Mouse (Mus musculus) kidney, postnatal 0 days (tissue): Measurements from ENCODE around the gene Nfix. TPM values are rescaled to one million over a fixed set of nuclear protein-coding genes. Genes with fewer than 3 reads are reported as not detected.
"Not testable (repeated sequence)": the region's sequence is repeated elsewhere in the genome, so short reads cannot be mapped to it uniquely, and the experiment has no call there.

Experiments used
- ATAC-seq: fragments of 200-750 bp; cut with Nextera tagmentation; replicated peaks from 2 replicates; pipeline ENCODE4 v1.8.0; 2017; ENCODE audit warnings: low read depth, moderate number of reproducible peaks, moderate TSS enrichment, moderate library complexity; ENCODE audit not compliant: low FRiP score
- DNase-seq: peaks from one replicate; pipeline ENCODE4 v3.0.0-alpha.2; 2016; ENCODE audit warnings: low spot score
- H3K27ac ChIP-seq: fragments of 300-500 bp; sonication (generic); 2 replicates; pipeline ENCODE4 v1.5.1; 2014; ENCODE audit warnings: mild to moderate bottlenecking
- H3K27me3 ChIP-seq: fragments of 300-500 bp; sonication (generic); 2 replicates; pipeline ENCODE4 v1.6.1; 2014; ENCODE audit warnings: low read length, mixed read lengths; ENCODE audit not compliant: insufficient read depth
- H3K36me3 ChIP-seq: fragments of 300-500 bp; sonication (generic); 2 replicates; pipeline ENCODE4 v1.6.1; 2014; ENCODE audit warnings: low read length, mixed read lengths; ENCODE audit not compliant: insufficient read depth
- H3K4me1 ChIP-seq: fragments of 300-500 bp; sonication (generic); replicated peaks from 2 replicates; pipeline ENCODE4 v1.6.1; 2014; ENCODE audit warnings: antibody characterized with exemption, low read length, mixed read lengths; ENCODE audit not compliant: insufficient read depth
- H3K4me2 ChIP-seq: fragments of 300-500 bp; sonication (generic); 2 replicates; pipeline ENCODE4 v1.6.1; 2014; ENCODE audit warnings: mild to moderate bottlenecking, low read length, moderate library complexity, mixed read lengths
- H3K4me3 ChIP-seq: fragments of 300-500 bp; sonication (generic); replicated peaks from 2 replicates; pipeline ENCODE4 v1.5.1; 2014; ENCODE audit warnings: low read depth, low read length
- H3K9ac ChIP-seq: fragments of 300-500 bp; sonication (generic); 2 replicates; pipeline ENCODE4 v1.6.1; 2014; ENCODE audit warnings: low read depth, low read length
- H3K9me3 ChIP-seq: fragments of 300-500 bp; sonication (generic); replicated peaks from 2 replicates; pipeline ENCODE4 v1.6.1; 2016; ENCODE audit warnings: low read length, inconsistent platforms, mixed read lengths
- CTCF ChIP-seq: IDR thresholded peaks from 2 replicates; pipeline ENCODE4 v1.5.1; 2016; ENCODE audit warnings: antibody characterized with exemption, low read depth, mild to moderate bottlenecking, moderate library complexity
- WGBS: fragments of 180-500 bp; shearing (Covaris S2); extraction: QIAGEN DNeasy Blood & Tissue Kit; methylation state at CpG from one replicate; pipeline ENCODE4 v1.1.7; 2014; 5-methylcytosine and 5-hydroxymethylcytosine counted together
- polyA plus RNA-seq: library from polyadenylated mRNA; unstranded; fragments of >200 nt; fragmentation: Nextera tagmentation; extraction: Ambion mirVana; gene quantifications from 2 replicates; pipeline ENCODE4 v1.2.1, GENCODE M21; 2015

Gene Nfix
- polyA plus RNA-seq, 1 experiment from 2014 or later: 21.1 TPM

DNA sequence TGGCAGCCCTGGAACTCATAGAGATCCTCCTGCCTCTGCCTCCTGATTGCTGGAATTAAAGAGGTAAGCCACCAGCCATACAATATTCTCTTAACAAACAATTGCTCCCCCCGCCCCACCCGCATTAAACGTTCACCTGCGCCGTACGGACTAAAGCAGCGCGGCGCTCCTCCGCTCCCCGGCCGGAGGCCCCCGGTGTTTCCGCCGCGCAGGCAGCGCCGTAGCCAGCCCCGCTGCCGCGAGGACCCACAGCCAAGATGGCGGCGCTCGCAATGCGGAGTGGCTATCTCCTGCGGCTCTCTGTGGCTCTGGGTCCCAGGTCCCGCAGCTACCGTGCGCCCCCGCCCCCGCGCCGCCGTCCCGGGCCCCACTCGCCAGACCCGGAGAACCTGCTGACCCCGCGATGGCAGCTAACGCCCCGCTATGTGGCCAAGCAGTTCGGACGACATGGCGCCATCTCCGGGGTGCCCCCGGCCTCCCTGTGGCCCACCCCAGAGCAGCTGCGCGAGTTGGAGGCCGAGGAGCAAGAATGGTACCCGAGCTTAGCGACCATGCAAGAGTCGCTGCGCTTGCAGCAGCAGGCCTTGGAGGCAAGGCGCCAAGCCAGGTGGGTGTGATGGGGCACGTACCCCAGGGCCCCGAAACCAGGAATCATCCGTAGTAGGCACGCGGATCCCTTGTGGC is 32.0 kb upstream of the Nfix start:
- peak overlapping the region; percentile 94 for H3K27ac ChIP-seq
- ATAC-seq (peak; percentile 38), DNase-seq (peak; percentile 75)
- WGBS: 1% methylated on average over 59 of the region's 59 CpGs
- no peaks in the 10 kb centered on the region for H3K9me3 ChIP-seq
- peak overlapping the region; percentile 65 for H3K4me2 ChIP-seq
- no peaks in the 10 kb centered on the region for H3K27me3 ChIP-seq
- peak overlapping the region; percentile 95 for H3K4me3 ChIP-seq
- no peak for TF ChIP-seq CTCF
- peak overlapping the region; percentile 96 for H3K9ac ChIP-seq
- peaks cover 32% of the 10 kb centered on the region for H3K36me3 ChIP-seq
- H3K4me1 ChIP-seq: no peaks in the 10 kb centered on the region

DNA sequence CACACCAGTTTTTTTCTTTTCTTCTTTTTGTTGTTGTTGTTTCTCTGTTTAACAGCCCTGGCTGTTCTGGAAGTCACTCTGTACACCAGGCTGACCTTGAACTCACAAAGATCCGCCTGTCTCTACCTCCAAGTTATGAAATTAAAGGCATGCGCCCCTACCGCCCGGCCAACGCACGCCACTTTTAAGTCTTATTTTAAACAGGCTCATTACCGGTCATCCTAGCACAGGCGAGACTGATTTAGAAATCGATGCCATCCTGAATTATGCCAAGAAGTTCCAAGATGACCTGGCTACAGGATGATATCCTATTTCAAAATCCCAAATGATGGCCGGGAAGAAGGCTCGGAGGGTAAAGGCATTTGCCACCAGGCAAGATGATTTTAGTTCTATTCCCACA is 31.3 kb upstream of the Nfix start, which contains the start of gene Gadd45gip1:
Gene Gadd45gip1 (plus strand): TSS at position 33 of the 400 bp plus-strand sequence.
- no peak for TF ChIP-seq CTCF
- Histone ChIP-seq H3K4me3 (peak within 1 kb of the TSS; percentile 95), H3K4me2 (peak within 1 kb of the TSS; percentile 65), H3K36me3 (peaks cover 25% of the 10 kb centered on the region), H3K27ac (peak within 1 kb of the TSS; percentile 94), H3K9ac (peak within 1 kb of the TSS; percentile 96), H3K4me1 (no peaks in the 10 kb centered on the region), H3K27me3 (no peaks in the 10 kb centered on the region), H3K9me3 (no peaks in the 10 kb centered on the region)
- ATAC-seq: no peak
- no peak for DNase-seq
- 84% methylated on average over 11 of the region's 11 CpGs for WGBS

DNA sequence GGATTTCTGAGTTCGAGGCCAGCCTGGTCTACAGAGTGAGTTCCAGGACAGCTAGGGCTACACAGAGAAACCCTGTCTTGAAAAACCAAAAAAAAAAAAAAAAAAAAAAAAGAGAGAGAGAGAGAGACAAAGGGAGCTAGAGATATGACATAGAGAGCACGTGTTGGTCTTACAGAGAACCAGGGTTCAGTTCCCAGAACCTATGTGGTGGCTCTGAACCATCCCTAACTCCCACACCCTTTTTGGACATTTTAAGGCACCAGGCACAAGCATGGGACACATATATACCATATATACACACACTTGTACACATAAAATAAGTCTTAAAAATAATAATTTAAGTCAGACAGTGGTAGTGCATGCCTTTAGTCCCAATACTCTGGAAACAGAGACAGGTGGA is 26.4 kb upstream of the Nfix start:
- not testable (repeated sequence) for H3K9ac ChIP-seq, H3K4me3 ChIP-seq, ATAC-seq, H3K9me3 ChIP-seq, H3K27me3 ChIP-seq, DNase-seq, H3K27ac ChIP-seq, H3K36me3 ChIP-seq, H3K4me1 ChIP-seq, H3K4me2 ChIP-seq
- WGBS: 72% methylated on average over 1 of the region's 2 CpGs

DNA sequence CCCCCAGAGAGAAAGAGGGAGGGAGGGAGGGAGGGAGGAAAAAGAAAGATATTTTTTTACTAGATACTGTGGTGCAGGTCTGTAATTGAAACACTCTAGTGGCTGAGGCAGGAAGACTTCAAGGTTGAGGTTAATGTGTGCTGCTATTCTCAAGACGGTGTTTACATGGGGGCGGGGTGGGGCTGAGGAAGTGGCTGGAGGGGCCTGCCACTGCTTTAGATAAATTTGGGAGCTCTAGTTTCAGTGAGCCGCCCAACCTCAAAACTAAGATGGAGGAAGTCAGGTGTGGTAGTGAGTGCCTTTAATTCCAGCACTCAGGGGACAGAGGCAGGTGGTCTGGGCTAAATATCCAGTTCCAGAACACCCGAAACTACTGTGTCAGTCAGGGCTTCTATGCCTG is 25.5 kb upstream of the Nfix start:
- Histone ChIP-seq H3K4me1 (no peaks in the 10 kb centered on the region), H3K9me3 (no peaks in the 10 kb centered on the region), H3K36me3 (no peaks in the 10 kb centered on the region), H3K4me2 (no peak overlapping the region), H3K4me3 (no peak overlapping the region), H3K27ac (no peak overlapping the region), H3K27me3 (no peaks in the 10 kb centered on the region), H3K9ac (no peak overlapping the region)
- TF ChIP-seq CTCF: no peak
- WGBS: 56% methylated on average over 4 of the region's 4 CpGs
- DNase-seq (no peak), ATAC-seq (no peak)

DNA sequence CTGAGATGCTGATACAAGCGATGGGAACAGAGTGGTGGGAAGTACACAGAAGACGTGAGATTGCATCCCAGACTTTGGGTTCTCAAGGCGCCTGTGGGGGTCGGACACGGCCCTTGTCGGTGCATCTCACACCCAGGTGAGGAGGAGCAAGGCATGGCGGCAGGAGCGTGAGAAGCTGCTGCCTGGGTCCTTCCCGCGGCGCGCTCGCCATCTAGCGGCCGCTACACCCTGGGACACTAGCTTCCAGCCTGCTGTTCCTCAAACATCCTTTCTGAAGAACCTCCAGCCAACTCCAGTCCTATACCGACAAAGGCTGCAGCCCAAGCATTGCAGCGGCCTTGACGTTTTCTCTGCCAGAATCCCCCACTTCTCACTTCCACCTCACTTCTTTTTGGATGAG is 23.5 kb upstream of the Nfix start:
- Histone ChIP-seq H3K27me3 (no peaks in the 10 kb centered on the region), H3K9ac (no peak overlapping the region), H3K27ac (no peak overlapping the region), H3K4me1 (no peaks in the 10 kb centered on the region), H3K9me3 (no peaks in the 10 kb centered on the region), H3K36me3 (no peaks in the 10 kb centered on the region), H3K4me3 (no peak overlapping the region), H3K4me2 (peak overlapping the region; percentile 24; the same call in 1 of the 2 replicates)
- DNase-seq (peak; percentile 88), ATAC-seq (peak; percentile 59; the same call in 1 of the 2 replicates)
- peak; percentile 92 for TF ChIP-seq CTCF
- WGBS: 0% methylated on average over 18 of the region's 18 CpGs

DNA sequence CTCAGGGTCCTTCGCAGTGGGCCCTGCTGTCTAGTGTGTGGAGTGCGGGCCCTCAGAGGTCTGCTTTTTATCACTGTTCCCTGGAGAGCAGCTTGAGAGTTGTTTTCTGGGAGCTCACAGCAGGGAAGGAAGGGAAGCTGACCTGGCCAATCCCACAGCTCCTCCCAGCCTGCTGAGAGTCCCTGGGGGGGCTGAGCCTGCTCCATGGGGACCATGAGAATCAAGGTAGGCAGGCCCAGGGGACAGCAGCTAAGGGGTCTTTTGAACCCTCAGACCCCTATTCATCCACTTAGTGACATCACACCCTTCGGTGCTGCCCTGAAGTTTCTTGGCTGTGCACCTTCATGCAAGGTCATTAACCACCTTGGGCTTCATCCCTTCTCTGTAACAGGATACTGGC is 22.6 kb upstream of the Nfix start, which contains the start of gene Dand5:
Gene Dand5 (minus strand): TSS at position 101 of the 400 bp plus-strand sequence.
- no peak for ATAC-seq
- WGBS: 52% methylated on average over 3 of the region's 3 CpGs
- Histone ChIP-seq H3K9me3 (no peaks in the 10 kb centered on the region), H3K4me3 (no peak within 1 kb of the TSS), H3K27ac (no peak within 1 kb of the TSS), H3K9ac (no peak within 1 kb of the TSS), H3K4me1 (no peaks in the 10 kb centered on the region), H3K4me2 (peak within 1 kb of the TSS; percentile 24; the same call in 1 of the 2 replicates), H3K27me3 (no peaks in the 10 kb centered on the region), H3K36me3 (no peaks in the 10 kb centered on the region)
- no peak for TF ChIP-seq CTCF
- DNase-seq: no peak
